Mouse (Mus musculus) lung, postnatal 10 days (tissue): ENCODE measurements at regions not wholly inside any gene's neighbourhood (a gene's known extent, or its start where the extent isn't known, plus 50 kb on each side); places are given as distances from the start of the nearest gene placed in this dataset.

Experiments
- DNase-seq: peaks from one replicate; pipeline ENCODE4 v3.0.0; 2021

DNA sequence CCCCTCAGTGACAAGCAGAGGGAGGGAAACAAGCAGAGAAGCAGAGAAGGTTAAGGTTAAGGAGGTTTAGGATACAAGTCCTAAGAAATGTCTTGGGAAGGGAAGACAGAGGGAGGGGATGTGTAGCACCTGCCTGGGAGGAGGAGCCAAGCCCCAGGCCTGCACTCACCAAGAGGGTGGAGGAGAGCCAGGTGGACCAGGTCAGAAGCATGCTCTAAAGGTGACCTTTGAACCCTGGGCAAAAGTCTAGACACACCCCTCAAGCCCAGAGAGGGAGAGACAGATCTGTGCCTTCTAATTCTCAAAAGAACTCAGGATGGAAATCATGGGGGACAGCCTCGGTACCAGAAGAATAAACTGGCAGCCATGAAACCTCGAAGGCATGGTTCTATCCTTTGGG, 54.4 kb upstream of the Calm2 start:
- DNase-seq = no peak

DNA sequence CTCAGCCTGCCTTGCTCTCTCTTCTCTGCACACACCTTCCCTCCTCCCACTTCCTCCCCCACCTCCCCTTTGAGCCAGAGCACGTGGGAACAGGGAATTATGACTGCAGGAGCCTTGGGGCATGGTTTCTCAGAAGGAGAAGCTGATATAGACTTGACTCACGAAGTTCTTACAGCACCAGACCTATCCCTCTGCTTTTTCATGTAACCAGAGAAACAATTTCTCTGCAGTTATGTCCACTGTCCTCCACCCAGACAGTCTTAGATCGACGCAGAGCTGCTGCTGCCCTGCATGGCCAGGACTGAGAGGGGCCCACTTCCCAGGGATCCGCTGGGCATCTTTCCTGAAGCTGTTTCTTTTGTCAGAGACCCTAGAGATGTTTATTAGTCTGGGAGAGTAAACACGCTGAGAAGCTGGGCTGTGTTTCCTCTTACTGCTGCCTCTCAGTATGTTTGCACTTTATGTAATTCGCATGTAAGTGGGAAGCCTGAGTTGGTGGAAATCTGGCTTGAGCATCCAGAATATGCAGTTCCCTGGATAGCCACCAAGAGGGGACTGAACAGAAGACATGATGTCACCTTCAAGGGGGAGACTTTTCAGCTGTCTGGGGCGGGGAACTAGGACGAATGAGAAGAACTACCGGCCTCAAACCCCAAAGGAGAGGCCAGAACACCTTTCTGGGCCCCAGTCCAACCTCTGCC, 55.1 kb upstream of the Calm2 start:
- peak; percentile 71 for DNase-seq

DNA sequence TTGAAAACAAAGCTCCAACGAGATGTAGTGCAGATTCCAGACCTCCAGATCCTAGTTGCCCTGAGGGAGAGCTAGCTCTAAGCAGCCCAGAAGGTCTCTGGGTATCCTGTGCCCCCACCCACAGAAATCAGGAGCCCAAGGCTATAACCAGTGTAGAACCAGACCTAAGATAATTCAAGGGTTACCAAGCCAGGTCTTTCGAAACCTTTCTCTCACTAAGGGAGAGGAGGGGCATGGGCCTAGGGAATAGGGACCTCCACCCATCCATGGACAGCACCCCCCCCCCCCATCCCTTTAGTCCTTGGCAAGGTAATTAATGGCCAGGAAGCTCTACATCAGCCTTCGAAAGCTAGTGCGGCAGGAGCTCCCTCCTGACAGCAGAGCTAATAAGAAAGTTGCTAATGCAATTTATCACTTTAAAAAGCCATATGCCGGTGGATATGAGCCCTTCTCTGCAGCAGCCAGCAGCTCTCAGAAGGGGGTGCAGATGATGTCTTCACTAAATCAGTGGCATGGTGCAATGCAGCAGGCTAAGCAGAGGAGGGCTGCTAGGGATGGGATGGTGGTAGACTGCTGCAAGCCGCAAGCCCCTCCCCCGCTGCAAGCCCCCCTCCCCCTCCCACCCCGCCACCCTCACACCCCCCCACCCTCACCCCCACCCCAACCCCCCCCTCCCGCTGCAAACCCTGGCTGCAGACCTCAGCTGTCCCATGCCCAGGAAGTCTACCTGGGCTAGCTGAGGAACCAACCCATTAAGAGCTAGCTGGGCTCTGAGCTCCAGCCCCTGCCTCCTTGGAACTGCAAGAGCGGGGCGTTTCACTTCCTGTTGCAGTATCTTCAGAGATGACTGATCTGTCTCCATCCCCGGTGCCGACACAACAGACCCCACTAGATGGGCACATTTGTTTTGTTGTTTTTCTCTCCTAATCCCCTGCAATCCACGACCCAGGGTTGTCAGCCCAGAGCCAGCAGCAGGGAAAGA, 55.9 kb upstream of the Calm2 start:
- no peak for DNase-seq

DNA sequence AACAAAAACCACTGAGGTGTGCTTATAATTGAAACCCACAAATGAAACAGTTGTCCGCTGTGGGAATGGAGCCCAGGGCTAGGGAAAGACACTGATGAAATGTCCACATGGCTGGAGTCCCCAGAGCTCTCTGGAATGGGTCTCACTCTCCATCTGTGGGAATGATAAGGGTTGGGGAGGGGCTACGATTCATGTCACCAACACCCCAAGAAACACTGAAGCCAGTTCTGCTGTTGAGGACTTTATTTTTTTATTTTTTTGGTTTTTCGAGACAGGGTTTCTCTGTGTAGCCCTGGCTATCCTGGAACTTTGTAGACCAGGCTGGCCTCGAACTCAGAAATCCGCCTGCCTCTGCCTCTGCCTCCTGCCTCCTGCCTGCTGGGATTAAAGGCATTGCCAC, 56.8 kb upstream of the Calm2 start:
- DNase-seq = no peak

DNA sequence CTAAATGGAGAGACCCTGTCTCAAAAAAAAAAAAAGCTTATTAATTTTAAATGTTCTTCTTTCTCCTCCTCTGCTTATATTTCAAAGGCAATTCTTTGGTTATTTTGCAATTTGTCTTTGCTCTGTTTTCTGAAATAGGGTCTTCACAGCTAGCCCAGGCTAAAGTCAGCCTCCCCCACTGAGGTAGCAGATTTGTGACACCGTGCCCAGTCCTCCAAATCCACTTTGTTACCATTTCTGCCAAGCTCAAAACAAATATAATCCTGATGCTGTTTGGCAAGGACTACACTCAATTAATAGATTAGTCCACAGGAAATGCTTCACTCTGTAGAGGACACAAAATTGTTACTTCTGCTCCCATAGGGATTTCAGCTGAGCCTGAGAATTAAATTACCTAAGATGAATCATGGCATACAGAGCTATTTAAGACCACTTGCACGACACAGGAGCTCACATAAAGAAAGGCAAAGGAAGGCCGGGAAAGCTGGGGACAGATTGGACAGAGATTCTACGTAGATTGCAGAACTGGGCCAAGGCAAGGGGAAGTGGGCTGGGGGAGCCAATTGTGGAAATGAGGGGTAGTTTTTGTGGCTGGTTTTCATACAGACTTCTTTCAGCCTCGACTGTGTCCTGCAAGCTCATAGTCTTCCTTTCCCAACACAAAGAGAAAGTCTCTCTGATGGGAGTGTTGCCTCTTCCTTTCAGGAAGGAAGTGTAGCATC, 58.4 kb upstream of the Calm2 start:
- DNase-seq = no peak

DNA sequence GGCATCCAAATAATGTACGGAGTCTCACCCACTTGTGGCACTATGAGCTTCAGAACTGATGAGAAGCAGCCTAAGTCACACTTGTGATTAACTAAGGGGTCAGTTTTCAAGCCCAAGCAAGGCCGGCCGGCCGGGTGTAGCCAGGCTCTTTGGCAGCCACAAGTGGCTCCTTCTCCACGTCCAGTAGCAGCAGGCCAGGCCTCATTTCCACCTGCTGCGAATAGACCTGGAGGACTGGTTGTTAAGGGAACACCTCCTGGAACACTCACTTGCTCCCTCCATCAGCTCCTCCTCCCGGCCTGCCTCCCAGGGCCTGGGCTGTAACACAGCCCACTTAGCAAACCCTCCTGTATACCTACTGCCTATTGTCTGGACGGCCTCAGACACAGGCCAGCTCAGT, 61.1 kb upstream of the Calm2 start:
- DNase-seq = no peak

DNA sequence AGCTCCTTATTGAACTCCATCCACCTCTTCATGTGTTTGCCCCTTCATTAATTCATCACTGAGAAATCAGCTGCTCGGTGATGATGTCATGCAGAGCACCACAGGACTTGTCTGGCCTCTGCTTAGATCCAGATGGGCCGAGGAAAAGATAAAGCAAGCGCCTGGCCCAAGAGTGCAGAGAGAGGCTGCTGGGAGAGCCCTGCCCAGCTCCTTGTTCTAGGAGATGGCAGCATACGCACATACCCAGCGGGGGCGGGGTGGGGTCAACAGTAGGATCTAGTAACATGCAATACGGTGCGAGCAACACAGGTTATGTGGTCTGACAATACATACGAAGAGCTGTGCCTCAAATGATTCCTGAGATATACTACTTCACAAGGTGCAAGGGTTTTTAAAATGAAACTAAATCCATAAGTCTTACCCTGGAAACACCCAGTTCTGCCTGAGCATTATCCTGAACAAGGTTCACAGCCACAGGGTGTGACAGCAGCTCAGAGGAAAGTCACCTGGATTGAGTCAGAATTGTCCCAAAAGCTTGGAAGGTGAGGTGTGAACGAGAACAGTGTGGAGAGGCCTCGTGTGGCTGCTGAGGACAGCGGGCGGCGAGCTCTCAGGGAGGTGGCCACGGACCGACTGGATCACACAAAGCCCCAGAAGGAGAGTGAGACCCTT, 62.0 kb upstream of the Calm2 start:
- no peak for DNase-seq

DNA sequence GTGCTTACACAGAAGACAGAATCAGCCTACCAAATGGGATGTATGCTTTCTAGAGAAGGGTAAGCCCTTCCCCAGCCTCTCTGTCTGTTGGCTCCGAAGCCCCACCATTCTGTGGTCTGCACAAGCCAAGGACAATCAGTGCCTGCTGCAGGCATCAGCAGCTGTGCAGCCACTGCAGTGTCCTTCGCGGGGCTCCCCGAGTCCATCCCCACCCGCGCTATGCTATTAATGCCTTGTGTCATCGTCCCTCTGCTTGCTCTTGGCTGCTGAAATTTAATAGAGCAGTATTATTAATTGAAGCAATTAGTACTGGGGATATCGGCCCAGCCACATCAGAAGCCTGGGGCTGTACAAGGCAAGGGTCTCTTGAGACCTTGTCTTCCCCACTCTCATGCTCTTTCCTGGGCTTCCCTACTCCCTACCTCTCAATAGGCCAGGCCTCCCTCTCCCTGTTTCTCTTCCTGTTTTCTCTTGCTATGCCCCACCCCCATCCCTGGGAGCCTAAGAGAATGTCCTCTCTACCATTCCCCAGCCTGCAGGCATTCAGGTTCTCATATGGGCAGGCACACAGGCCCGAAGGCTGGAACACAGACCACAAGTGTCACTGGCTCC, 65.4 kb upstream of the Calm2 start:
- DNase-seq = no peak

DNA sequence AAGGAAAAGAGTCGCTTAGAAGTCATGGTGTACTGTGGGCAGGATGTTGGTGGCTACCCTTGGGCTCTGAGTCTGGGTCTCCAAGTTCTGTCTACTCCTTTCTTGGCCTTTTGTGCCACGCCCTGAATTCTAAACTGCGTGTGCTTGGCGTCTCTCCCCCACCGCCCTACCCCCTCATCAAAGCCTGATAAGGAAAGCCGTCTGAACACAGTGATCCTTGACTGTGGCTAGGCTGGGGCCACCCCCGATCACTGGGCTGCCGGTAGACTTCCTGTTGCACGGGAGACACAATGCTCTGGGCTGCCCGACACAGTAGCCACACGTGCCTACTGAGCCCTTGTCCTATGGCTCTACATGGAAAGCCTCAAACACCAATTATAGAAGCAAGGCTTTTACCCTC, 67.1 kb upstream of the Calm2 start:
- no peak for DNase-seq

DNA sequence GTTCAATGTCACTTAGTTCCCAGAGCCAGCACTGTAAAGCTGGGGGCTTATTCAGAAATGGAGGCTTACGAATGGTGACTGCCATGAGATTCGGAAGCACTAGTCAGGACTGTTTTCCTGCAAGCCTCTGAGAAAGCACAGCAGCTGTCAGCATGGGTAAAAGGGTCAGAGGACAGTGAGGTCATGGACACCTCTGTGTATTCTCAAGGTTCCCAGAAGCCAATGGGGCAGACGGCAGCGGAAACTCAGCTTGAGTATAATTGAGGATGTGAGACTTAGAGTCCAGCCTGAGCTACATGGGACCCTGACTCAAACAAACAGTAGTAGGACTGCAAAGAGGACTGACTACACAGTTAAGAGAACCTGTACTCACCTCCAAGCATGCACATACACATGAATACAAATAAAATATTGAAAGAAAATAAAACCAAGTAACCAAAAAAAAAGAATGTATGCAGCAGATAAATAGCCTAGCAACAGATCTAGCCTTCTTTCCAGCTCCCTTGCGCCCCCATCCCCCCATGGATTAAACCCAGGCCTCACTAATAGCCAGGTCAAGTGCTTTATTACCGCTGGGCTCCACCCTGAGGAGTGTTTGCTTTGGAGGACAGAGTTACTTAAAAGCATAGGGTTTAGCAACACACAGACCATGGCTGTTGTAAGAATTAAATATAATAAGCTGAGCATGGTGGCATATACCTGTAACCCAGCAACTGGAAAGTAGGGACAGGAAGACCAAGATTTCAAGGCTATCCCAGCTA, 67.8 kb upstream of the Calm2 start:
- no peak for DNase-seq

DNA sequence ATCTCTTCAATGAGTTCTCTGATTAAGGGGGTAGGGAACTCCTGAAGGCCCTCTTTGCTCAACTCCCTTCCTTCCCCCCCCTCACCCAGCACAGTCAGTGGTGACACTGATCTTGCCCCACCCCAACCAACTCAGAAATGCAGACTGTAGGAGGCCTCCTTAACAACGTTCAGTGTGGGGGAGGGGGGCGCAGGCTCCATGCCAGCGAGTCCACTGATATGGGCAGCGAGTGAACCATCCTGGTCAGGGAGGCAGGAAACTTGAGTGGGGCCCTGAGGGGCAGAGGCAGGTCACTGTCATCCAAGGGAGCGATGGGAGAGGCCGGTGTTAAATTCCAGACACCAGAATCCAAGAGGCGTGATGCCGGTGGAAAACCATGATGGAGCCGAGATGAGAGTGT, 70.5 kb upstream of the Calm2 start:
- DNase-seq = no peak

DNA sequence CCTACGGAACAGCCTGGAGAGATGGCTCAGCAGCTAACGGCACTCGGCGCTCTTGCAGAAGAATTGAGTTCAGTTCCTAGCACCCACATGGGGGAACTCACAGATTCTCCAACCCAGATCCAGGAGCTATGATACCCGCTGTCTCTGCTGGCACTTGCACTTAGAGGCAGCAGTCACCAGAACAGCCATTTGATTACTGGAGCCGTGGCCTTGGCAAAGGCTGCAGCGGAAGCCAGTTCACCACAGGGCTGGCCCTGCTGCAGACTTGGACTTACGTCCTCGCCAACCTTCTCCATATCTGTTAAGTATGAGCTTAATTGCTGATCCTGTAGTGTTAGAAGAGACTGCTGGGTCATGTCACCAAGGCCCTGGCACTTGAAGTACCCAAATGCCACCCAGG, 72.7 kb upstream of the Calm2 start:
- DNase-seq = no peak

DNA sequence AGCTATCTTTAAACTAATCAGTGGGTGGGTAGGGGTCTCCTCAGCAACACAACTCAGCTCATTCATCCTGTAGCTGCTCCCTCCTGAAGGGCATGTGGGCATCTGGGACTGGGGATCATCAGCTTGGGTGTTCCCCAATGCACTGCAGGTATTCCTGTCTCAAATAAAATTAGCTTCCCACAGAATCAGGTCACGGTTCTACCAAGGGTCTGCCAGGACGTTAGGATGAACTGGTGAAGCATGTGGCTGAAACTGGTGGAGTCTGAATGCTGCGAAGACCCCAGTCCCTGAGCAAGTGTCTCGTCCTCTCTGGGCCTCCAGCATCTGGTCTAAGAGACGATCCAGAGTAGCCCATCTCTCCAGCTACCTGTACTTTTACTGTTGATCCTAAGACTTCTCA, 74.1 kb upstream of the Calm2 start:
- DNase-seq = no peak

DNA sequence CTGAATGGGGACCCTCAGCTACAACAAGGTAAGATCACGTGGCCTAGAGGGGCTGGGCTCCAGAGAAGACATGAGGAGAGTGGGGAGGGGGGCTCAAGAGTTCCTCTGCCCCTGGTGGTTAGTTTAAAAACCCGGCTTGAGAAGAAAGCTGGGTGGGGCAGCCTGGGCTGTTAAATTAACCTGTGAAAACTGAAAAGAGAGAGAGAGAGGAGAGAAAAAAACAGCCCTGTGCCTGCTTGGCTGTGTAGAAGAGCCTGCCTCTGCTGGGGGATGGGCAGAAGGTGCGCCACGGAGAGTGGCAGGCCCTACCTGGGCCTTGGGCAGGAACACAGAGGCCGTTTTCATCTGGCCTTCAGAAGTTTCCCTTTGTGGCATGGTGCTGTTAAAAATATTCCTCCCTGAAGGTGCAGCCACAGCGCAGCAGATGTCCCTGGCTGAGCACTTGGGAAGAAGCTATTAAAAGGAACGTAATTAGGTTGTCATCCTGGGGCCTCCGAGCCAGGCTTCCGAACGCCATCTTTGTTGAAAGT, 75.0 kb upstream of the Calm2 start:
- DNase-seq = no peak

DNA sequence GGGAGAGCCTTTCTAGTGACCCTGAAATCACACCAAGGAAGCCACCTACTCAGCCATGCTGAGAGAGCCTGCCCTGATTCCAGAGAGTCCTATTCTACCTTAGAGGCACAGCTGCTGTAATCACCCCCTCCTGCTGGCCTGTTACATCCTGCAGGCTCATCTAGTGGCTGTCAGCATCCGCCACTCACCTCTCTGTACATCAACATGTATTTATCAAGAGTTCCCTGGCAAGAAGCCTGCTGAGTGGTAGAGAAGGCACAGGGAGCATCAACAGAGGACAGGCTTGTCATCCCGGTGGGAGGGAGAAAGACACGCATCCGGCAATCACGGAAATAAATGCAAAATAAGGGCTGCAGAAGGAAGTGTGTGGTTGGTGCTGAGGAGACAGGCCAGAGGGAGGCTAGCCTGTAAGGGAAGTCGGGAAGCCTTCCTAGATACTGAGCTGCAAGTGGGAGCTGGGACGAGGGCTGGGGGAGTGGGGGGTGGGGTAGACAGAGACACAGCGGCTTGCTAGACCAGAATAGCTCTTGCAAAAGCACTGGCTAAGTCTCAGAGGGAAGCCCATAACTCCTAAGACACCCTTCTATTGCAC, 75.9 kb upstream of the Calm2 start:
- peak; percentile 36 for DNase-seq

DNA sequence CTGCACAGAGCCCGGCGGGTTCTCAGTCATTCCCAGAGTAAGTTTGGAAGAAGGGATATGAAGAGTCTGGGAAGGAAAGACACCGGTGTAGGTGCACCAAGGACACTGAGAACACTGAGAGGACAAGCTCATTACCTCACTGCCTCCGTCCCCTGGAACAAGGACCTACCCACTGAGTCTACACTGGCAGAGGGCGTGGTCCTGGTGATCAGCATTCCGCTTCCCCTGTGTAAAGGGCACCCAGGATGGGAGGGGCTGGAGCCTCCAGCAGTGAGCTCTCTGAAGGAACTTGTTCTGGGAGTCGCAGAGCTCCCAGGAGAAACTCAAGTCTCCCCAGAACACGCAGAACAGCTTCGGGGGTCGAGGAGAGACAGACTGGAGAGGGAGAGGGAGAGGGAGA, 76.9 kb upstream of the Calm2 start:
- DNase-seq = peak; percentile 64

DNA sequence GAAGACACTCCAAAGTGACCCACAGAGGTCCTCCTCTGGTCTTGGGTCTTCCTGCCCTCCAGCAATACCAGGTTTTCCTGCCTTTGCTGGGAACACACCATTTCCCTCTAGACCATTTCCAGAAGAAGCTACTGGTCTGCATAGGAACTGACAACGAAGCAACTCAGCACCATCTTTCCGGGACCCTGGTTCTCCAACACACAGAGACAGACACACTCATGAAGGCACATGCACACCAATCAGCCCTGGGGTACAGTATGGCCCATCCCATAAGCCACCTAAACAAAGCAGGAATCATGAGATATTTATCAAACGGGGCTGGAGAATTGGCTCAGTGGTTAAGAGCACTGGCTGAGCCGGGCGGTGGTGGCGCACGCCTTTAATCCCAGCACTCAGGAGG, 80.4 kb upstream of the Calm2 start:
- DNase-seq = no peak

DNA sequence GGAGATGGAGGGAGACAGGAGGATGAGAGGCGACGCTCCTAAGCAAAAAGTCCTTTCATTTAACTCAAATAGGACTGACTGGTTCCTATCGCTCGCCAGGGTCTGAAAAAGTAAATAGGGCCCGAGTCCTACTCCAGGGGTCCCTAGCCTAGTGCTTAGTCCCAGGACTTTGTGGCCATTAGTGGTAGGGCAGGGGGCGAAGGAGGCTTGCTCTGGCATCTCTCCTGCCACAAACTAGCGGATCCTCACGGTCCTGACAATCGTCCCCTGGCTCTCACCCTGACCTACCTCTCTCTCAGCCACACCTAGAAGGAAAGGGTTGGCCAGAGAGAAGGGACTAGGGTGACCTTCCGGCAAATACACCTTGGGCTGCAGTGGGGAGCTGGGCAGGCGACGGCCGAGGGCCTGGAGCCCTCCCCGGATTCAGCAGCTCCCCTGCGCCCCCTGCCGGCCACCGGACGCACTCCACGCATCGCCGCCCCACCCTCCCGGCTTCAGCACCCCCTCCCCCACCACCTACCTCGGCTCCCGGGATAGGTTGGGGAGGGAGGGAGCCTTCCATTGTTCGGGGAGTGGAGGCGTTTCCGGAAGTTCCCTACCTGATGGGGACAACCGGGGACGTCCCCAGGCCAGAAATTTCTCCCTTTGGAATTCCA, 83.6 kb upstream of the Calm2 start:
- peak; percentile 90 for DNase-seq

DNA sequence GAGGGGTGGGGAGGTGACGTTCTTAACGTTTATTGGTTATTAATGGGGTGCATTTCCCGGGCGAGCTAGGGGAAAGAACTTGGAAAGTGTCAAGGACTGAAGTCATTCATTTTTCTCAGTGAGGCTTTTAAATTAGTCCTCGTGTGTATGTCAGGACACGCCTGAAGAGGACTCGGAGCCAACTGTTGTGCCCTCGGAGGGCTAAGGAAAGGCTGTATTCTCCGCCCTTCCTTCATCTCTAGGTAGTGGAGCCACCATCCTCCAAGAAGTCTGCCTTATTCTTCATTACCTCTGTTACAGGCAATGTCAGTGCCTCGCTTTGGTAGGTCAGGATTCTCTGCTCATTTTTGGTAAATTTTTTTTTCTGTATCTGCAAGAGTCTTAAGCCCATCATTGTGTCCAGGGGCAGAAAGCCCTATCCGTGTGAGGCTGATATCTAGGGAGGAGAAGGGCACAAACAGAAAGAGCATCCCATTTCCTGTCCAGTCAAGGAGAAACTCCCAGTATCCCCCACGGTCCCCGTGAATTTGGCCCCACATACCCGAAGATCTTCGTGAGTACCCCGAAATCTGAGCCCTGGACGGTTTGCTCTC, 84.2 kb upstream of the Calm2 start:
- peak; percentile 11 for DNase-seq
